Mouse (Mus musculus) embryonic facial prominence, embryonic 10.5 days (tissue): Measurements from ENCODE around the gene Ccdc27. TPM values are rescaled to one million over a fixed set of nuclear protein-coding genes. Genes with fewer than 3 reads are reported as not detected.

Experiments
- DNase-seq: peaks from one replicate; pipeline ENCODE4 v3.0.0-alpha.2; 2017; ENCODE audit warnings: low spot score
- H3K27ac ChIP-seq: fragments of 300-500 bp; sonication (generic); replicated peaks from 2 replicates; pipeline ENCODE4 v1.5.1; 2016; ENCODE audit warnings: mild to moderate bottlenecking
- H3K27me3 ChIP-seq: fragments of 300-500 bp; sonication (generic); replicated peaks from 2 replicates; pipeline ENCODE4 v1.6.1; 2016; ENCODE audit warnings: low read depth, mild to moderate bottlenecking; ENCODE audit not compliant: poor library complexity, severe bottlenecking
- H3K36me3 ChIP-seq: fragments of 300-500 bp; sonication (generic); replicated peaks from 2 replicates; pipeline ENCODE4 v1.6.1; 2016; ENCODE audit warnings: mild to moderate bottlenecking, moderate library complexity
- H3K4me1 ChIP-seq: fragments of 300-500 bp; sonication (generic); 2 replicates; pipeline ENCODE4 v1.6.1; 2016
- H3K4me3 ChIP-seq: fragments of 300-500 bp; sonication (generic); 2 replicates; pipeline ENCODE4 v1.5.1; 2016; ENCODE audit warnings: mild to moderate bottlenecking, moderate library complexity
- H3K9me3 ChIP-seq: fragments of 300-500 bp; sonication (generic); 2 replicates; pipeline ENCODE4 v1.6.1; 2016; ENCODE audit warnings: mild to moderate bottlenecking
- WGBS: fragments of 180-500 bp; shearing (Covaris S2); methylation state at CpG from one replicate; pipeline ENCODE4 v1.1.7; 2016; 5-methylcytosine and 5-hydroxymethylcytosine counted together
- polyA plus RNA-seq: library from polyadenylated mRNA; unstranded; fragments of >200 nt; fragmentation: Nextera tagmentation; extraction: Ambion mirVana; gene quantifications from 2 replicates; pipeline ENCODE4 v1.2.1, GENCODE M21; 2016

Gene Ccdc27
- polyA plus RNA-seq, 1 experiment from 2014 or later = not detected

GRCm38 (mm10) chr4:154023754-154024601 is 18.5 kb downstream of the Ccdc27 start:
- Histone ChIP-seq H3K4me3 (no peak overlapping the region), H3K4me1 (peaks cover 38% of the 10 kb centered on the region), H3K27me3 (peaks cover 47% of the 10 kb centered on the region), H3K9me3 (no peaks in the 10 kb centered on the region), H3K36me3 (peaks cover 40% of the 10 kb centered on the region), H3K27ac (0 out of 2 replicates have a peak overlapping the region, but pooled peaks have one; percentile 7)
- no peak for DNase-seq
- WGBS = 28% methylated on average over 8 of the region's 8 CpGs

- no peak for DNase-seq
- H3K4me1 ChIP-seq = peaks cover 38% of the 10 kb centered on the region
- no peak overlapping the region for H3K27ac ChIP-seq
- H3K27me3 ChIP-seq = peaks cover 47% of the 10 kb centered on the region
- 36% methylated on average over 4 of the region's 4 CpGs for WGBS
- peaks cover 51% of the 10 kb centered on the region for H3K36me3 ChIP-seq
- no peak overlapping the region for H3K4me3 ChIP-seq
- H3K9me3 ChIP-seq = no peaks in the 10 kb centered on the region
Observed at GRCm38 (mm10) chr4:154022844-154023243, 19.6 kb downstream of the Ccdc27 start.

- Histone ChIP-seq H3K27me3 (peaks cover 43% of the 10 kb centered on the region), H3K9me3 (no peaks in the 10 kb centered on the region), H3K4me3 (no peak overlapping the region), H3K4me1 (peaks cover 38% of the 10 kb centered on the region), H3K27ac (no peak overlapping the region), H3K36me3 (peaks cover 55% of the 10 kb centered on the region)
- DNase-seq = no peak
- whole genome bisulfite sequencing = 76% methylated on average over 4 of the region's 4 CpGs
Observed at GRCm38 (mm10) chr4:154022407-154022806, 20.1 kb downstream of the Ccdc27 start.

- Histone ChIP-seq H3K9me3 (no peaks in the 10 kb centered on the region), H3K36me3 (peaks cover 65% of the 10 kb centered on the region), H3K4me1 (peaks cover 35% of the 10 kb centered on the region), H3K27ac (no peak overlapping the region), H3K4me3 (no peak overlapping the region), H3K27me3 (peaks cover 34% of the 10 kb centered on the region)
- WGBS = 91% methylated on average over 9 of the region's 9 CpGs
- DNase-seq = no peak
Observed at GRCm38 (mm10) chr4:154021432-154021831, 21.0 kb downstream of the Ccdc27 start.

- Histone ChIP-seq H3K9me3 (no peaks in the 10 kb centered on the region), H3K4me3 (no peak overlapping the region), H3K27ac (no peak overlapping the region), H3K4me1 (peaks cover 18% of the 10 kb centered on the region), H3K27me3 (peaks cover 15% of the 10 kb centered on the region), H3K36me3 (peaks cover 84% of the 10 kb centered on the region)
- peak; percentile 39 for DNase-seq
- 76% methylated on average over 7 of the region's 7 CpGs for WGBS
Observed at GRCm38 (mm10) chr4:154019571-154019970, 22.9 kb downstream of the Ccdc27 start.

- no peak overlapping the region for H3K27ac ChIP-seq
- H3K36me3 ChIP-seq = peaks cover 73% of the 10 kb centered on the region
- no peaks in the 10 kb centered on the region for H3K9me3 ChIP-seq
- peaks cover 29% of the 10 kb centered on the region for H3K4me1 ChIP-seq
- H3K4me3 ChIP-seq = no peak overlapping the region
- WGBS = 96% methylated on average over 11 of the region's 11 CpGs
- H3K27me3 ChIP-seq = no peaks in the 10 kb centered on the region
- no peak for DNase-seq
Observed at GRCm38 (mm10) chr4:154015476-154015875, 27.0 kb downstream of the Ccdc27 start.

GRCm38 (mm10) chr4:154012132-154012882 is 30.2 kb downstream of the Ccdc27 start:
- H3K4me1 ChIP-seq = peaks cover 29% of the 10 kb centered on the region
- no peaks in the 10 kb centered on the region for H3K27me3 ChIP-seq
- H3K27ac ChIP-seq = peak overlapping the region; percentile 93
- peaks cover 41% of the 10 kb centered on the region for H3K36me3 ChIP-seq
- H3K4me3 ChIP-seq = peak overlapping the region; percentile 92
- no peaks in the 10 kb centered on the region for H3K9me3 ChIP-seq
- 3% methylated on average over 55 of the region's 55 CpGs for WGBS
- no peak for DNase-seq

GRCm38 (mm10) chr4:154011646-154012089 is 30.8 kb downstream of the Ccdc27 start, which contains the start of gene Lrrc47:
Gene Lrrc47 (plus strand): TSS chr4:154011731.
- H3K27me3 ChIP-seq = no peaks in the 10 kb centered on the region
- H3K4me1 ChIP-seq = peaks cover 29% of the 10 kb centered on the region
- peak within 1 kb of the TSS; percentile 93 for H3K27ac ChIP-seq
- peak within 1 kb of the TSS; percentile 92 for H3K4me3 ChIP-seq
- no peaks in the 10 kb centered on the region for H3K9me3 ChIP-seq
- peaks cover 41% of the 10 kb centered on the region for H3K36me3 ChIP-seq
- DNase-seq = peak; percentile 89
- under 1% methylated on average over 59 of the region's 59 CpGs for WGBS

- Histone ChIP-seq H3K27ac (peak overlapping the region; percentile 93), H3K4me1 (peaks cover 29% of the 10 kb centered on the region), H3K4me3 (peak overlapping the region; percentile 92), H3K27me3 (no peaks in the 10 kb centered on the region), H3K9me3 (no peaks in the 10 kb centered on the region), H3K36me3 (peaks cover 41% of the 10 kb centered on the region)
- 31% methylated on average over 13 of the region's 13 CpGs for WGBS
- no peak for DNase-seq
Observed at GRCm38 (mm10) chr4:154010907-154011645, 31.4 kb downstream of the Ccdc27 start.

GRCm38 (mm10) chr4:154007759-154008158 is 34.7 kb downstream of the Ccdc27 start:
- Histone ChIP-seq H3K4me1 (peaks cover 14% of the 10 kb centered on the region), H3K27me3 (no peaks in the 10 kb centered on the region), H3K9me3 (no peaks in the 10 kb centered on the region), H3K4me3 (no peak overlapping the region), H3K27ac (no peak overlapping the region), H3K36me3 (peaks cover 46% of the 10 kb centered on the region)
- no peak for DNase-seq
- WGBS = 82% methylated on average over 4 of the region's 4 CpGs

- Histone ChIP-seq H3K36me3 (peaks cover 57% of the 10 kb centered on the region), H3K9me3 (no peaks in the 10 kb centered on the region), H3K4me3 (no peak overlapping the region), H3K27ac (no peak overlapping the region), H3K4me1 (peaks cover 5% of the 10 kb centered on the region), H3K27me3 (no peaks in the 10 kb centered on the region)
- WGBS = 93% methylated on average over 6 of the region's 6 CpGs
- no peak for DNase-seq
Observed at GRCm38 (mm10) chr4:154006264-154006663, 36.2 kb downstream of the Ccdc27 start.

- 89% methylated on average over 5 of the region's 5 CpGs for WGBS
- Histone ChIP-seq H3K9me3 (no peaks in the 10 kb centered on the region), H3K4me1 (no peaks in the 10 kb centered on the region), H3K36me3 (peaks cover 57% of the 10 kb centered on the region), H3K27me3 (no peaks in the 10 kb centered on the region), H3K4me3 (no peak overlapping the region), H3K27ac (no peak overlapping the region)
- DNase-seq = no peak
Observed at GRCm38 (mm10) chr4:154005488-154005887, 37.0 kb downstream of the Ccdc27 start.
